Mouse (Mus musculus) brain, embryonic 18.5 days (tissue): ENCODE results near the gene 2310061I04Rik.

Experiments used
- DNase-seq: peaks from one replicate; pipeline ENCODE4 v3.0.0-alpha.2; 2012; ENCODE audit warnings: low read depth, low spot score

2310061I04Rik gene

GRCm38 (mm10) chr17:35870151-35870883 lies 26.9 kb downstream of the 2310061I04Rik start:
- DNase-seq, result no peak

GRCm38 (mm10) chr17:35869346-35870067 lies 27.7 kb downstream of the 2310061I04Rik start:
- no peak for DNase-seq

- DNase-seq, result no peak
Measured at GRCm38 (mm10) chr17:35868961-35869345, 28.3 kb downstream of the 2310061I04Rik start.

- DNase-seq, result no peak
Measured at GRCm38 (mm10) chr17:35868165-35868820, 28.9 kb downstream of the 2310061I04Rik start.

GRCm38 (mm10) chr17:35866911-35867890 lies 30.0 kb downstream of the 2310061I04Rik start:
- no peak for DNase-seq

GRCm38 (mm10) chr17:35866281-35866831 lies 30.9 kb downstream of the 2310061I04Rik start:
- DNase-seq, result no peak

GRCm38 (mm10) chr17:35865481-35866280 lies 31.6 kb downstream of the 2310061I04Rik start, which contains the start of gene Ppp1r18:
Gene Ppp1r18 (plus strand): TSS chr17:35865593.
- DNase-seq, result no peak

- no peak for DNase-seq
Measured at GRCm38 (mm10) chr17:35864832-35865353, 32.3 kb downstream of the 2310061I04Rik start.

GRCm38 (mm10) chr17:35861198-35861857 lies 35.9 kb downstream of the 2310061I04Rik start, which contains the start of gene Nrm:
Gene Nrm (plus strand): TSS chr17:35861318.
- no peak for DNase-seq

GRCm38 (mm10) chr17:35860831-35861197 lies 36.4 kb downstream of the 2310061I04Rik start:
- no peak for DNase-seq

GRCm38 (mm10) chr17:35859835-35860234 lies 37.4 kb downstream of the 2310061I04Rik start:
- no peak for DNase-seq

GRCm38 (mm10) chr17:35859371-35859770 lies 37.9 kb downstream of the 2310061I04Rik start:
- no peak for DNase-seq

- DNase-seq, result no peak
Measured at GRCm38 (mm10) chr17:35850974-35851373, 46.3 kb downstream of the 2310061I04Rik start.

- no peak for DNase-seq
Measured at GRCm38 (mm10) chr17:35848112-35848511, 49.1 kb downstream of the 2310061I04Rik start.

GRCm38 (mm10) chr17:35843514-35843913 lies 53.7 kb downstream of the 2310061I04Rik start:
- no peak for DNase-seq
